Mouse (Mus musculus): ENCODE measurements around the gene Sav1.
A peak's percentile ranks its signal among the peaks of the same experiment; 100 is the strongest.

Sav1 gene

GRCm38 (mm10) chr12:69986786-69987497 is at the start of gene Sav1:
TSS of gene Sav1 (minus strand) at chr12:69987002.
- peak; percentile 86 for DNase-seq (ENCODE audit: low spot score)

GRCm38 (mm10) chr12:70026233-70026632 is 39.4 kb upstream of the Sav1 start:
- no peak for DNase-seq (ENCODE audit: low spot score)

GRCm38 (mm10) chr12:70025431-70025830 is 38.6 kb upstream of the Sav1 start:
- no peak for DNase-seq (ENCODE audit: low spot score)

GRCm38 (mm10) chr12:70023580-70023979 is 36.8 kb upstream of the Sav1 start:
- peak; percentile 20 for DNase-seq (ENCODE audit: low spot score)

- no peak for DNase-seq (ENCODE audit: low spot score)
Measured at GRCm38 (mm10) chr12:70018153-70018552, 31.4 kb upstream of the Sav1 start.

GRCm38 (mm10) chr12:70015936-70016335 is 29.1 kb upstream of the Sav1 start:
- peak; percentile 35 for DNase-seq (ENCODE audit: low spot score)

- no peak for DNase-seq (ENCODE audit: low spot score)
Measured at GRCm38 (mm10) chr12:70011681-70012080, 24.9 kb upstream of the Sav1 start.

- no peak for DNase-seq (ENCODE audit: low spot score)
Measured at GRCm38 (mm10) chr12:70010356-70010755, 23.6 kb upstream of the Sav1 start.

GRCm38 (mm10) chr12:70005103-70005502 is 18.3 kb upstream of the Sav1 start:
- DNase-seq (ENCODE audit: low spot score) = no peak

- no peak for DNase-seq (ENCODE audit: low spot score)
Measured at GRCm38 (mm10) chr12:69998186-69998983, 11.6 kb upstream of the Sav1 start.

GRCm38 (mm10) chr12:69995382-69995781 is 8.6 kb upstream of the Sav1 start:
- no peak for DNase-seq (ENCODE audit: low spot score)

- DNase-seq (ENCODE audit: low spot score) = no peak
Measured at GRCm38 (mm10) chr12:69986241-69986762, 500 bp downstream of the Sav1 start.

GRCm38 (mm10) chr12:69985546-69985945 is 1.3 kb downstream of the Sav1 start:
- DNase-seq (ENCODE audit: low spot score) = no peak

- no peak for DNase-seq (ENCODE audit: low spot score)
Measured at GRCm38 (mm10) chr12:69982874-69983273, 3.9 kb downstream of the Sav1 start.

- DNase-seq (ENCODE audit: low spot score) = no peak
Measured at GRCm38 (mm10) chr12:69977376-69977998, 9.3 kb downstream of the Sav1 start.

- no peak for DNase-seq (ENCODE audit: low spot score)
Measured at GRCm38 (mm10) chr12:69976688-69977087, 10.1 kb downstream of the Sav1 start.

GRCm38 (mm10) chr12:69973666-69974065 is 13.1 kb downstream of the Sav1 start:
- DNase-seq (ENCODE audit: low spot score) = no peak

GRCm38 (mm10) chr12:69968154-69968553 is 18.6 kb downstream of the Sav1 start:
- no peak for DNase-seq (ENCODE audit: low spot score)

GRCm38 (mm10) chr12:69967112-69967511 is 19.7 kb downstream of the Sav1 start:
- no peak for DNase-seq (ENCODE audit: low spot score)

- no peak for DNase-seq (ENCODE audit: low spot score)
Measured at GRCm38 (mm10) chr12:69966071-69966470, 20.7 kb downstream of the Sav1 start.

- no peak for DNase-seq (ENCODE audit: low spot score)
Measured at GRCm38 (mm10) chr12:69965644-69966043, 21.2 kb downstream of the Sav1 start.

GRCm38 (mm10) chr12:69963141-69963540 is 23.7 kb downstream of the Sav1 start:
- no peak for DNase-seq (ENCODE audit: low spot score)

GRCm38 (mm10) chr12:69962468-69962867 is 24.3 kb downstream of the Sav1 start:
- DNase-seq (ENCODE audit: low spot score) = no peak
